Mouse (Mus musculus): Measurements from ENCODE around the gene Tnip1. TPM values are rescaled to one million over a fixed set of nuclear protein-coding genes. Genes with fewer than 3 reads are reported as not detected.
A peak's percentile ranks its signal among the peaks of the same experiment; 100 is the strongest.

Tnip1 gene
- polyA plus RNA-seq, 1 experiment from 2014 or later = 20.5 TPM

- H3K9ac ChIP-seq (ENCODE audit: low read length) = 0 out of 2 replicates have a peak overlapping the region, but pooled peaks have one; percentile 90
- WGBS = 85% methylated on average over 3 of the region's 3 CpGs
- H3K27me3 ChIP-seq (replicated peaks; ENCODE audit: control insufficient read depth, insufficient read depth, low read length) = no peaks in the 10 kb centered on the region
- peak overlapping the region; percentile 61 for H3K4me3 ChIP-seq (ENCODE audit: low read depth, low read length)
- H3K27ac ChIP-seq (ENCODE audit: low read depth) = no peak overlapping the region
- ATAC-seq (replicated peaks; ENCODE audit: low FRiP score, low TSS enrichment, low read depth) (no peak), DNase-seq (ENCODE audit: low spot score) (no peak)
- peaks cover 47% of the 10 kb centered on the region for H3K36me3 ChIP-seq (ENCODE audit: control insufficient read depth, insufficient read depth, low read length)
- peaks cover 14% of the 10 kb centered on the region for H3K4me1 ChIP-seq (replicated peaks; ENCODE audit: control insufficient read depth, insufficient read depth, low read length)
- no peaks in the 10 kb centered on the region for H3K9me3 ChIP-seq (ENCODE audit: control insufficient read depth, low read length)
- H3K4me2 ChIP-seq (ENCODE audit: low read length) = peak overlapping the region; percentile 59
These were observed 94.7 kb downstream of the Tnip1 start for GRCm38 (mm10) chr11:54867903-54868434.

DNA sequence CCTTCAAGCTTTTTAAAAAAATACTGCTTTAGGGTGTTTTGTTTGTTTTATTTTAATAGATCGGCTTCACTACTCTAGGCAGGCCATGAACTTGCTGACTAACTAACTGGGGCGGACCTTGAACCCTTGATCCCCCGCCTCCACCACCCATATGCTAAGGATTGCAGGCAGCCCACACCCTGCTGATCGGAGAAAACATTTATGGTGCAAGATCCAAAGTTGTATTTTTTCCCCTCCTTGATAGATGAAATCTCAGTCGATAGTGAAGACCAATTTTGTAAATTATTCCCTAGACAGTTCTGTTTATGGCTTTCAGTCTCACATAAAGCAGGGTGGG lies 95.7 kb downstream of the Tnip1 start:
- DNase-seq (ENCODE audit: low spot score) (no peak), ATAC-seq (replicated peaks; ENCODE audit: low FRiP score, low TSS enrichment, low read depth) (peak; percentile 65)
- H3K4me2 ChIP-seq (ENCODE audit: low read length) = peak overlapping the region; percentile 59
- H3K4me1 ChIP-seq (replicated peaks; ENCODE audit: control insufficient read depth, insufficient read depth, low read length) = peaks cover 14% of the 10 kb centered on the region
- H3K9ac ChIP-seq (ENCODE audit: low read length) = peak overlapping the region; percentile 90
- WGBS = under 1% methylated on average over 5 of the region's 5 CpGs
- peak overlapping the region; percentile 61 for H3K4me3 ChIP-seq (ENCODE audit: low read depth, low read length)
- no peaks in the 10 kb centered on the region for H3K27me3 ChIP-seq (replicated peaks; ENCODE audit: control insufficient read depth, insufficient read depth, low read length)
- H3K36me3 ChIP-seq (ENCODE audit: control insufficient read depth, insufficient read depth, low read length) = peaks cover 38% of the 10 kb centered on the region
- H3K9me3 ChIP-seq (ENCODE audit: control insufficient read depth, low read length) = no peaks in the 10 kb centered on the region
- H3K27ac ChIP-seq (ENCODE audit: low read depth) = peak overlapping the region; percentile 83

DNA sequence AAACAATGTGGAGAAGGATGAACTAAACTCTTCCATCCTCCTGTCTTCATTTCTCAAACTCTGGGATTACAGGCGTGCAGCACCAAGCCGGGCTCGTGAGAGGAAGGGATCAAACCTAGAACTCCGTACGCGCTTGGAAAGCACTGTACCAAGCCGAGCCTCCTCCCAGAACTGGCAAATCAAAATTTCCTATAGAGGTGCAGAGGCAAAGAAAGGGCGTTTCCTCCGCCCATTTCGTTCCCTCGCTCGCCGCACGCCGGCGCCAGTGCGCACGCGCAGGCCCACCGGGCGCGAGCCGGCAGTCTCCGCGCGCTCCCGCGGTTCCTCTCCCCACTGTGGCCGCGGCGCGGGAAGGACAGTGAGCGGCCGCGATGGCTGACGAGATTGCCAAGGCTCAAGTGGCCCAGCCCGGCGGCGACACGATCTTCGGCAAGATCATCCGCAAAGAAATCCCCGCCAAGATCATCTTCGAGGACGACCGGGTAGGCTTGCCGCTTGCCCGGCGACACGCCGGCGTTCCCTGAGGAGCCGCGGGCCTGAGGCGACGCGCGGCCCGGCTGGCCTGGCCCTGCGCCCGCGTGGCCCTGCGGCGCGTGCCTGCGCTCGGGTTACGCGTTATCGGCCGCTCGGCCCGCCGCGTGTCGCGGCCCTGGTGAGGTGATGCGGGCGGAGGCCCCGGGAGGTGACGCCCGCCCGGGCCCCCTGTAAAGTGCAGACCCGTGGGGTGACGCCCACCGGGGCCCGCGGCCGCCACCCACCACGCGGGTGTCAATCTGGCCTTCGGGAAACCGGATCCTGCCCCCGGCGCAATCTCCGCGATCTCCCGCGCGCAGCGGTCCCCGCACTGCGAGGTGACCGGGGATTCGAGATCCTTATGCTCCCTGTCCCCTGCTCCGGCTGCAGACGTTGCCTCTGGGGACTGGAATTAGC lies 96.3 kb downstream of the Tnip1 start, which contains the start of gene Hint1:
Hint1 (plus strand) TSS at position 265 of the 930 bp plus-strand sequence.
- WGBS = under 1% methylated on average over 107 of the region's 107 CpGs
- ATAC-seq (replicated peaks; ENCODE audit: low FRiP score, low TSS enrichment, low read depth) (peak; percentile 78), DNase-seq (ENCODE audit: low spot score) (peak; percentile 96)
- Histone ChIP-seq H3K9me3 (ENCODE audit: control insufficient read depth, low read length) (no peaks in the 10 kb centered on the region), H3K4me3 (ENCODE audit: low read depth, low read length) (peak within 1 kb of the TSS; percentile 61), H3K4me1 (replicated peaks; ENCODE audit: control insufficient read depth, insufficient read depth, low read length) (peaks cover 14% of the 10 kb centered on the region), H3K27me3 (replicated peaks; ENCODE audit: control insufficient read depth, insufficient read depth, low read length) (no peaks in the 10 kb centered on the region), H3K36me3 (ENCODE audit: control insufficient read depth, insufficient read depth, low read length) (peaks cover 31% of the 10 kb centered on the region), H3K9ac (ENCODE audit: low read length) (peak within 1 kb of the TSS; percentile 90), H3K27ac (ENCODE audit: low read depth) (peak within 1 kb of the TSS; percentile 83), H3K4me2 (ENCODE audit: low read length) (peak within 1 kb of the TSS; percentile 59)

DNA sequence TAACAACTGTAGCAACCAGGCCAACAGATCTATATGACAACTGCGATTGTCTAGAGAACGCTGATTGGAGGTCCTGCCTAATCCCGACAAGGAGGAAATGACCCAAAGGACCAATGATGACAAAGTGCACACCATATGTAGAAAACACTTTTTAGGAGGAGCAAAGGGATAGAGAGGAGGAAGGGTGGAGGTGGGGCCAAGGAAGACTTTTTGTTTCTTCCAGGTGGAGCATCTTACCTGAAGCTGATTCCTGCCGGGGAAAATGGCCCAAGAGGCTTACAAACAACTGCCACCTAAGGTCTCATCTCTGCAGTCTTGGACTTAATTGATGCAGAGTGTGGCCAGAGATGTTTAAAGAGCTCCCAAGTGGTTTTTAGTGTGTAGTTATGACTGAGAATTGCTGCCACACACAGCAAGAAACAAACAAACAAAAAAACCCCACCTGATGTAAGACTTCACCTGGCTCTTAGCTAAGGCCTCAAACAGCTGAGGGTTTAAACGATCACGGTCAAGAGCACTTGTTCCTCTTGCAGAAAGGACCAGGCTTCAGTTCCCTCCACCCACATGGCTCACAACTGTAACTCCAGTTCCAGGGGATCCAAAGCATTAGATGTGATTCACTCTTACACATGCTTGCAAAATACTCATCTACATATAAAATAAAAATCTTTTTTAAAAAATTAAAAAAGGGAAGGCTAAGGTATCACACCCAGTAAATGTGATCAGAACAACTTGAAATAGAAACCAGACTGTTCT lies 97.2 kb downstream of the Tnip1 start:
- peaks cover 14% of the 10 kb centered on the region for H3K4me1 ChIP-seq (replicated peaks; ENCODE audit: control insufficient read depth, insufficient read depth, low read length)
- peaks cover 23% of the 10 kb centered on the region for H3K36me3 ChIP-seq (ENCODE audit: control insufficient read depth, insufficient read depth, low read length)
- peak overlapping the region; percentile 90 for H3K9ac ChIP-seq (ENCODE audit: low read length)
- peak overlapping the region; percentile 83; the same call in 1 of the 2 replicates for H3K27ac ChIP-seq (ENCODE audit: low read depth)
- no peak for ATAC-seq (replicated peaks; ENCODE audit: low FRiP score, low TSS enrichment, low read depth)
- no peaks in the 10 kb centered on the region for H3K27me3 ChIP-seq (replicated peaks; ENCODE audit: control insufficient read depth, insufficient read depth, low read length)
- peak overlapping the region; percentile 59 for H3K4me2 ChIP-seq (ENCODE audit: low read length)
- H3K9me3 ChIP-seq (ENCODE audit: control insufficient read depth, low read length) = no peaks in the 10 kb centered on the region
- 73% methylated on average over 6 of the region's 6 CpGs for WGBS
- peak overlapping the region; percentile 61 for H3K4me3 ChIP-seq (ENCODE audit: low read depth, low read length)
- no peak for DNase-seq (ENCODE audit: low spot score)

DNA sequence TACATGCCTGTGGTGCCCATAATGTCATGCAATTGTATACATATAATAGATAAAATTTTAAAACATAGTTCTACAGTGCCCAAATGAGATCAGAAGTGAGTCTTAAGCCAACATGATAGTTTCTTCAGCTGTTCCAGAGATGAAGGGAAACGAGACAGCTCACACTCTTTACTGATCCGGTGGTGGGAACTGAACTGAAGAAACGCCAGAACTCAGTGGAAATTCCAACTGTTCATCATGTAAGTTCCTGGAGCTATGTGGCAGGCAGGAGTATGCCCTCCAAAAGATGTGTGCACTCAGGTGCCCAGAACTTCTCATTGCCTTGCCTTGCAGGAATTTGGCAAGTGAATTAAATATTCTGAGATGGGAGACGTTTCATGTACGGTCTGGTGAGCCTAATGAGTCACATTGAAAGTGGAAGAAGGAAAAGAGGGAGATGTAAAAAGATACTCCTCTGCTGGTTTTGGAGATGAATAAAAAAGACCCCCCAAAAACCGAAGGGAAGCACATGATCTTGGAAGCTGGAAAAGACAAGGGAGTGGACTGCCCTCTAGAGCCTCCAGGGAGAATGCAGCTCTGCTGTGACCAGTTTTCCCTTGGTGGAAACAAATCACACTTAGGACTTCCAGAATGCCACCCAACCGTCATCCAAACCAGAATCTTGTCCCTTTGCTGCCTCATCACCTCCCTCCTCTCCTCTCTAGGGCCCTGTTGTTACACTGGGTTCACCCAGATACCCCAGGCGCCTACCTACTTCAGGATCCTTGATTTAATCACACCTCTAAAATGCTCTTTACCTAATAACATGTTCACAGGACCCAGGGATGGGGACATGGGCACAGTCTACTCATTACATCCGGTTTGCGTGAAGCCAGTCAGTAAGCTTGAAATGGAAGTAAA lies 99.8 kb downstream of the Tnip1 start:
- DNase-seq (ENCODE audit: low spot score) = peak; percentile 72
- no peaks in the 10 kb centered on the region for H3K27me3 ChIP-seq (replicated peaks; ENCODE audit: control insufficient read depth, insufficient read depth, low read length)
- H3K9ac ChIP-seq (ENCODE audit: low read length) = no peak overlapping the region
- H3K4me2 ChIP-seq (ENCODE audit: low read length) = no peak overlapping the region
- no peak for ATAC-seq (replicated peaks; ENCODE audit: low FRiP score, low TSS enrichment, low read depth)
- peaks cover 13% of the 10 kb centered on the region for H3K4me1 ChIP-seq (replicated peaks; ENCODE audit: control insufficient read depth, insufficient read depth, low read length)
- no peak overlapping the region for H3K4me3 ChIP-seq (ENCODE audit: low read depth, low read length)
- WGBS = 50% methylated on average over 10 of the region's 10 CpGs
- no peaks in the 10 kb centered on the region for H3K9me3 ChIP-seq (ENCODE audit: control insufficient read depth, low read length)
- H3K36me3 ChIP-seq (ENCODE audit: control insufficient read depth, insufficient read depth, low read length) = no peaks in the 10 kb centered on the region
- no peak overlapping the region for H3K27ac ChIP-seq (ENCODE audit: low read depth)

- WGBS = 88% methylated on average over 5 of the region's 5 CpGs
- Histone ChIP-seq H3K4me1 (replicated peaks; ENCODE audit: control insufficient read depth, insufficient read depth, low read length) (peaks cover 8% of the 10 kb centered on the region), H3K9me3 (ENCODE audit: control insufficient read depth, low read length) (no peaks in the 10 kb centered on the region), H3K9ac (ENCODE audit: low read length) (peak overlapping the region; percentile 54; the same call in 1 of the 2 replicates), H3K27me3 (replicated peaks; ENCODE audit: control insufficient read depth, insufficient read depth, low read length) (no peaks in the 10 kb centered on the region), H3K36me3 (ENCODE audit: control insufficient read depth, insufficient read depth, low read length) (no peaks in the 10 kb centered on the region), H3K27ac (ENCODE audit: low read depth) (no peak overlapping the region), H3K4me2 (ENCODE audit: low read length) (peak overlapping the region; percentile 73), H3K4me3 (ENCODE audit: low read depth, low read length) (peak overlapping the region; percentile 62; the same call in 1 of the 2 replicates)
- no peak for DNase-seq (ENCODE audit: low spot score)
- no peak for ATAC-seq (replicated peaks; ENCODE audit: low FRiP score, low TSS enrichment, low read depth)
These were observed 101.0 kb downstream of the Tnip1 start for GRCm38 (mm10) chr11:54861471-54862420.

Data from intestine, embryonic 14.5 days (tissue).